Mouse (Mus musculus) ovary, postnatal 36 days (tissue): ENCODE measurements at regions not wholly inside any gene's neighbourhood (a gene's known extent, or its start where the extent isn't known, plus 50 kb on each side); places are given as distances from the start of the nearest gene placed in this dataset.

Experiments used
- DNase-seq: peaks from one replicate; pipeline ENCODE4 v3.0.0; 2022; ENCODE audit warnings: low spot score, mixed read lengths

DNA sequence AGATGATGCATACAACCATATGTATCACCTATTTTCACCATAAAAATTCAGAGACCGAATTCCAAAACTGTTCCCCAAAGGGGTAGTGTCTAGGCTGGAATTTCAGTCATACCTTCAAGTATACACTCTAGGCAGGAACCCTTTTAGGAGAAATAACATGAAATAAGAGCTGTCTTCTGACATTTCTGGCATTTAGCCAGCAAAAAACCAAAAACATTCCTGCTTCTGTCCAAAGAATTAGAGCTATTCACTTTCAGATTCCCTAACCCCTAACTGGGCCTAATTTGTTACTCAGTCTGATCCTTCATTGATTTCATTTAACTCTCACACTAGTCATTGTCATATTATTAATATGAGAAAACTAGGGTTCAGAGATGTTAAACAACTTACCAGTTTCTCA is 49.8 kb upstream of the Wdr75 start:
- no peak for DNase-seq
